ENCODE assay signal across 8 mouse cellular contexts in the genomic region with DNA sequence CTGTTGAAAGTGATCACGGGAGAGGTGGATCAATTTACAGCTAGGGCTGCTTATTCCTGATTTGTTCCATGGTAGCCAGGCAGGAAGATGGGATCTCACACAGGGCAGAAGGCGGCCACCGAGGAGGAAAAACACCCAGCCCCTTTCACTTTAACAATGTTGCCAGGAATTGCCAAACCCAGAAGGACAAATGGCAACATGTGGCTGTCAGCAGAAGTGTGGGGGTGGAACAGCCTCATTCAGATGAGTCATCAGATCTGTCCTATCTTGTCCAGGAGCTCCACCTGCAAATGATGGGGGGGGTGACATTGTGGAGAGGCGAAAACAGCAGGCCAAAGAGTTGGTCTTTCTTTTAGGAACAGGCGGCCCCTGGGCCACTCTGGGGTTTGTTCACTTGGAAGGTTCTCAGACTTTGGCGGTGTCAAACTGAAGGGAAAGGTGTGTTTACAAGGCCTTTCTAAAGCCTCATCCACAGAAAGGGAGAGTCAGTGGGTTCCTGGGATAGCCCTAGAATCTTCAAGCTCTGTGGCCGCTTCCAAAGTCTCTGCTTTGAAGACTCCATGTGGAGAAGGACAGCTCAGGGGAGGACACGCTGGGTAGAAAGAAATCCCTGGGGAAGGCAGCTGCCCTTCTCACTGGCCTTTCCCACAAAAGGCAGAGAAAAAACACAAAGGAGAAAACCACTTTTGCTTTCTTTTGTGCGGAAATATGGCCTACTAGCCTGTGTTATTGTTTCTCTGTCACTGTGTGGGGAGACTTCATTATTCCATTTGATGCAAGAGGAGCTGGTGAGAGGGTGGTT.
DNase-seq lines count a peak whose midpoint lies in the region; ATAC-seq and TF ChIP-seq lines count a peak whose summit lies in the region.

No protein-coding gene starts in this region.

- 87% methylated on average over 9 of the region's 9 CpGs for WGBS in olfactory bulb, adult 2 months
- WGBS in midbrain, embryonic 15.5 days = 72% methylated on average over 9 of the region's 9 CpGs

- no peak overlapping the region for H3K4me3 ChIP-seq in olfactory bulb, adult 2 months (ENCODE audit: insufficient read depth, low read depth, low read length)
- no peak overlapping the region for H3K4me3 ChIP-seq in midbrain, embryonic 15.5 days

- peaks cover 18% of the 10 kb centered on the region for H3K4me1 ChIP-seq in olfactory bulb, adult 2 months (ENCODE audit: control insufficient read depth, insufficient read depth, low read length)
- H3K4me1 ChIP-seq in midbrain, embryonic 15.5 days = peaks cover 2% of the 10 kb centered on the region; the same call in 1 of the 2 replicates

- no peaks in the 10 kb centered on the region for H3K9me3 ChIP-seq in midbrain, embryonic 15.5 days

- no peak for TF ChIP-seq POLR2A in olfactory bulb, adult 2 months (IDR thresholded peaks at IDR 0.05; ENCODE audit: insufficient read depth, low read depth, low read length)

- intact Hi-C loops in heart, postnatal 25 days (cut with DNase I) = no loop called here

- no peak for TF ChIP-seq CTCF in olfactory bulb, adult 2 months (IDR thresholded peaks at IDR 0.05; ENCODE audit: insufficient read depth, low read depth, low read length)

- H3K9ac ChIP-seq in midbrain, embryonic 15.5 days = no peak overlapping the region

- no peak for ATAC-seq in midbrain, embryonic 15.5 days (replicated peaks)

- H3K27me3 ChIP-seq in midbrain, embryonic 15.5 days (replicated peaks) = no peaks in the 10 kb centered on the region

- H3K36me3 ChIP-seq in midbrain, embryonic 15.5 days (replicated peaks) = no peaks in the 10 kb centered on the region

- peak; percentile 90 for DNase-seq in heart, adult 11 months
- no peak for DNase-seq in heart, postnatal 25 days (ENCODE audit: low spot score)
- peak; percentile 13 for DNase-seq in ovary, adult 18-20 months (ENCODE audit: low spot score)
- DNase-seq in ovary, postnatal 14 days (ENCODE audit: low spot score) = no peak
- peak; percentile 44 for DNase-seq in cerebellum, adult 9-10 months
- DNase-seq in right cerebral cortex, postnatal 14 days = no peak

- no peak overlapping the region for H3K4me2 ChIP-seq in midbrain, embryonic 15.5 days

- H3K27ac ChIP-seq in olfactory bulb, adult 2 months (ENCODE audit: insufficient read depth, low read depth, low read length) = peak overlapping the region; percentile 62
- no peak overlapping the region for H3K27ac ChIP-seq in midbrain, embryonic 15.5 days

Comparison
In these comparisons a context has a peak if more than half of its experiments do, and no peak if none do; other contexts are left out.
1. DNase-seq: peak in heart, adult 11 months (single experiment), ovary, adult 18-20 months (single experiment) and cerebellum, adult 9-10 months (single experiment); none in heart, postnatal 25 days (single experiment), ovary, postnatal 14 days (single experiment) and right cerebral cortex, postnatal 14 days (single experiment).